Mouse (Mus musculus) heart, embryonic 14.5 days (tissue): ENCODE measurements around the gene Calm5. TPM values are rescaled to one million over a fixed set of nuclear protein-coding genes. Genes with fewer than 3 reads are reported as not detected.
"Not testable (repeated sequence)": the region's sequence is repeated elsewhere in the genome, so short reads cannot be mapped to it uniquely, and the experiment has no call there.

ENCODE experiments used
- ATAC-seq: fragments of 200-750 bp; cut with Nextera tagmentation; 2 replicates; pipeline ENCODE4 v1.8.0; 2017; ENCODE audit warnings: low read depth, moderate TSS enrichment; ENCODE audit not compliant: insufficient number of reproducible peaks, insufficient read depth, low FRiP score
- H3K27ac ChIP-seq, 2 experiments: fragments of 200-500 bp in 1 of 2; fragments of 300-500 bp in 1 of 2; sonication (generic) in 1 of 2; replicated peaks in 1 of 2; 2 replicates each; pipeline ENCODE4 v1.5.1; 2012 to 2014; ENCODE audit warnings: low read depth in 2 of 2, low read length in 2 of 2, control low read depth in 1 of 2, mild to moderate bottlenecking in 1 of 2, mixed read lengths in 1 of 2; ENCODE audit not compliant: control insufficient read depth in 1 of 2, insufficient read depth in 1 of 2
- H3K27me3 ChIP-seq: fragments of 300-500 bp; sonication (generic); 2 replicates; pipeline ENCODE4 v1.6.1; 2014; ENCODE audit warnings: mild to moderate bottlenecking, low read length, control low read depth; ENCODE audit not compliant: control insufficient read depth, insufficient read depth
- H3K36me3 ChIP-seq: fragments of 300-500 bp; sonication (generic); 2 replicates; pipeline ENCODE4 v1.6.1; 2014; ENCODE audit warnings: mild to moderate bottlenecking, control low read depth, low read length, mixed read lengths; ENCODE audit not compliant: control insufficient read depth, insufficient read depth
- H3K4me1 ChIP-seq, 2 experiments: fragments of 200-500 bp in 1 of 2; fragments of 300-500 bp in 1 of 2; sonication (generic) in 1 of 2; 2 replicates each; pipeline ENCODE4 v1.6.1; 2012 to 2014; ENCODE audit warnings: low read length in 2 of 2, control low read depth in 1 of 2, mixed read lengths in 1 of 2; ENCODE audit not compliant: control insufficient read depth in 2 of 2, insufficient read depth in 2 of 2
- H3K4me2 ChIP-seq: fragments of 300-500 bp; sonication (generic); 2 replicates; pipeline ENCODE4 v1.6.1; 2014; ENCODE audit warnings: mild to moderate bottlenecking, low read length
- H3K4me3 ChIP-seq, 2 experiments: fragments of 200-500 bp in 1 of 2; fragments of 300-500 bp in 1 of 2; sonication (generic) in 1 of 2; 2 replicates each; pipeline ENCODE4 v1.5.1; 2012 to 2014; ENCODE audit warnings: low read length in 2 of 2, mild to moderate bottlenecking in 2 of 2, control low read depth in 1 of 2, low read depth in 1 of 2, moderate library complexity in 1 of 2; ENCODE audit not compliant: control insufficient read depth in 1 of 2, insufficient read depth in 1 of 2
- H3K9ac ChIP-seq: fragments of 300-500 bp; sonication (generic); 2 replicates; pipeline ENCODE4 v1.6.1; 2014; ENCODE audit warnings: mild to moderate bottlenecking, low read length
- H3K9me3 ChIP-seq: fragments of 300-500 bp; sonication (generic); 2 replicates; pipeline ENCODE4 v1.6.1; 2016; ENCODE audit warnings: low read length, control low read depth; ENCODE audit not compliant: control insufficient read depth
- WGBS: fragments of 180-500 bp; shearing (Covaris S2); extraction: QIAGEN DNeasy Blood & Tissue Kit; methylation state at CpG from one replicate; pipeline ENCODE4 v1.1.7; 2014; 5-methylcytosine and 5-hydroxymethylcytosine counted together
- polyA plus RNA-seq: library from polyadenylated mRNA; unstranded; fragments of >200 nt; fragmentation: Nextera tagmentation; extraction: Ambion mirVana; gene quantifications from 2 replicates; pipeline ENCODE4 v1.2.1, GENCODE M21; 2014

Calm5 gene
- polyA plus RNA-seq, 1 experiment from 2014 or later, result not detected

GRCm38 (mm10) chr13:3895397-3895980, 41.5 kb downstream of the Calm5 start:
- H3K9me3 ChIP-seq, result no peaks in the 10 kb centered on the region
- no peak overlapping the region for H3K9ac ChIP-seq
- ATAC-seq, result no peak
- no peak overlapping the region for H3K4me2 ChIP-seq
- peaks cover 5% of the 10 kb centered on the region; the same call in 1 of the 2 replicates for H3K36me3 ChIP-seq
- no peak overlapping the region for H3K4me3 ChIP-seq
- WGBS, result 72% methylated on average over 8 of the region's 8 CpGs
- H3K27ac ChIP-seq, result no peak overlapping the region
- H3K4me1 ChIP-seq, result peaks cover 3 to 10% of the 10 kb centered on the region in 2 experiments; a peak in 3 of 4 replicates
- H3K27me3 ChIP-seq, result no peaks in the 10 kb centered on the region

GRCm38 (mm10) chr13:3896032-3896431, 42.1 kb downstream of the Calm5 start:
- H3K4me2 ChIP-seq, result no peak overlapping the region
- ATAC-seq, result no peak
- H3K36me3 ChIP-seq, result peaks cover 5% of the 10 kb centered on the region; the same call in 1 of the 2 replicates
- WGBS, result 83% methylated on average over 6 of the region's 6 CpGs
- peaks cover 3 to 10% of the 10 kb centered on the region in 2 experiments; a peak in 3 of 4 replicates for H3K4me1 ChIP-seq
- H3K9ac ChIP-seq, result no peak overlapping the region
- no peaks in the 10 kb centered on the region for H3K9me3 ChIP-seq
- no peak overlapping the region for H3K27ac ChIP-seq
- H3K4me3 ChIP-seq, result no peak overlapping the region
- H3K27me3 ChIP-seq, result no peaks in the 10 kb centered on the region

GRCm38 (mm10) chr13:3896913-3897312, 42.9 kb downstream of the Calm5 start:
- Histone ChIP-seq H3K9ac (no peak overlapping the region), H3K4me3 (no peak overlapping the region), H3K4me2 (no peak overlapping the region), H3K27me3 (no peaks in the 10 kb centered on the region), H3K4me1 (peaks cover 0 to 4% of the 10 kb centered on the region in 2 experiments; a peak in 3 of 4 replicates), H3K36me3 (peaks cover 5% of the 10 kb centered on the region; the same call in 1 of the 2 replicates), H3K9me3 (no peaks in the 10 kb centered on the region), H3K27ac (no peak overlapping the region)
- no peak for ATAC-seq
- 34% methylated on average over 5 of the region's 5 CpGs for WGBS

GRCm38 (mm10) chr13:3898202-3898601, 44.2 kb downstream of the Calm5 start:
- not testable (repeated sequence) for H3K4me1 ChIP-seq, H3K27ac ChIP-seq, H3K9ac ChIP-seq, H3K27me3 ChIP-seq, H3K36me3 ChIP-seq, H3K9me3 ChIP-seq, ATAC-seq, H3K4me2 ChIP-seq, H3K4me3 ChIP-seq
- 93% methylated on average over 5 of the region's 5 CpGs for WGBS

- H3K36me3 ChIP-seq, result peaks cover 9% of the 10 kb centered on the region; the same call in 1 of the 2 replicates
- WGBS, result 85% methylated on average over 9 of the region's 9 CpGs
- no peak for ATAC-seq
Measured at GRCm38 (mm10) chr13:3899301-3899700, 45.3 kb downstream of the Calm5 start.

More at GRCm38 (mm10) chr13:3899301-3899700, 45.3 kb downstream of the Calm5 start:
- Histone ChIP-seq H3K4me2 (no peak overlapping the region), H3K27me3 (no peaks in the 10 kb centered on the region), H3K4me1 (no peaks in the 10 kb centered on the region), H3K27ac (no peak overlapping the region), H3K9ac (no peak overlapping the region), H3K9me3 (no peaks in the 10 kb centered on the region), H3K4me3 (no peak overlapping the region)

Other genes starting within 250 kb of the Calm5 start
- 11.2 and 11.9 TPM in 2 replicates for gene Fam208b, start 243.1 kb upstream of the Calm5 start, polyA plus RNA-seq
- 4.4 and 6.8 TPM in 2 replicates for gene Asb13, start 220.1 kb upstream of the Calm5 start, polyA plus RNA-seq
- not detected in 2 replicates for gene Calml3, start 49.9 kb upstream of the Calm5 start, polyA plus RNA-seq
- gene Calm4, start 16.4 kb upstream of the Calm5 start, polyA plus RNA-seq, result not detected in 2 replicates
- 31.9 and 32.8 TPM in 2 replicates for gene Net1, start 64.0 kb downstream of the Calm5 start, polyA plus RNA-seq
- gene Tubal3, start 64.1 kb downstream of the Calm5 start, polyA plus RNA-seq, result not detected in 2 replicates
- not detected in 2 replicates for gene Ucn3, start 91.2 kb downstream of the Calm5 start, polyA plus RNA-seq
- gene Akr1c14, start 194.8 kb downstream of the Calm5 start, polyA plus RNA-seq, result 2.0 and 3.1 TPM in 2 replicates